Mouse (Mus musculus) ovary, postnatal 36 days (tissue): Measurements from ENCODE around the gene Olfr803.

Experiments
- DNase-seq: peaks from one replicate; pipeline ENCODE4 v3.0.0; 2022; ENCODE audit warnings: low spot score, mixed read lengths

Gene Olfr803

GRCm38 (mm10) chr10:129694186-129694585 is at the start of gene Olfr803:
Gene Olfr803, minus strand, starts transcription at chr10:129694286.
- no peak for DNase-seq

GRCm38 (mm10) chr10:129741821-129742220 is 47.7 kb upstream of the Olfr803 start, which contains the start of gene Olfr806:
Gene Olfr806, minus strand, starts transcription at chr10:129741921.
- no peak for DNase-seq

GRCm38 (mm10) chr10:129729275-129729674 is 35.2 kb upstream of the Olfr803 start, which contains the start of gene Olfr805:
Gene Olfr805, minus strand, starts transcription at chr10:129729375.
- no peak for DNase-seq

GRCm38 (mm10) chr10:129702910-129703309 is 8.8 kb upstream of the Olfr803 start, which contains the start of gene Olfr804:
Gene Olfr804, plus strand, starts transcription at chr10:129703210.
- DNase-seq, result no peak

GRCm38 (mm10) chr10:129688069-129688468 is 6.0 kb downstream of the Olfr803 start, which contains the start of gene Olfr802:
Gene Olfr802, minus strand, starts transcription at chr10:129688169.
- no peak for DNase-seq

- no peak for DNase-seq
Observed at GRCm38 (mm10) chr10:129673765-129674164, 20.3 kb downstream of the Olfr803 start, which contains the start of gene Olfr801. Gene Olfr801, minus strand, starts transcription at chr10:129673865.

GRCm38 (mm10) chr10:129657394-129657793 is 36.7 kb downstream of the Olfr803 start, which contains the start of gene Olfr800:
Gene Olfr800, plus strand, starts transcription at chr10:129657694.
- DNase-seq, result no peak

- DNase-seq, result no peak
Observed at GRCm38 (mm10) chr10:129651763-129652162, 42.3 kb downstream of the Olfr803 start.
